Mouse (Mus musculus) MEL (cell line): ENCODE results near the gene Fbxo4. TPM values are rescaled to one million over a fixed set of nuclear protein-coding genes. Genes with fewer than 3 reads are reported as not detected.

ENCODE experiments used
- DNase-seq: peaks from one replicate; pipeline ENCODE4 v3.0.0; 2011; ENCODE audit warnings: low read depth, low spot score
- H3K27ac ChIP-seq: 2 replicates; pipeline ENCODE4 v1.5.1; 2012; ENCODE audit warnings: low read depth, mild to moderate bottlenecking, control low read depth, low read length, moderate library complexity; ENCODE audit not compliant: control insufficient read depth
- H3K27me3 ChIP-seq, 2 experiments: fragments of 150-350 bp in 1 of 2; sonication (generic) in 1 of 2; 2 replicates each; pipeline ENCODE4 v1.6.1; 2012; ENCODE audit warnings: low read length in 2 of 2, mild to moderate bottlenecking in 2 of 2, improper control_type of control experiment in 1 of 2, moderate library complexity in 1 of 2; ENCODE audit not compliant: insufficient read depth in 2 of 2, control insufficient read depth in 1 of 2
- H3K36me3 ChIP-seq, 2 experiments: 2 replicates each; pipeline ENCODE4 v1.6.1; 2012 to 2014; ENCODE audit warnings: low read length in 2 of 2, improper control_type of control experiment in 1 of 2, inconsistent platforms in 1 of 2, mild to moderate bottlenecking in 1 of 2; ENCODE audit not compliant: insufficient read depth in 2 of 2, control insufficient read depth in 1 of 2
- H3K4me1 ChIP-seq, 2 experiments: fragments of 150-350 bp in 1 of 2; sonication (generic) in 1 of 2; 2 replicates each; pipeline ENCODE4 v1.6.1; 2012; ENCODE audit warnings: low read length in 2 of 2, improper control_type of control experiment in 1 of 2, mild to moderate bottlenecking in 1 of 2; ENCODE audit not compliant: insufficient read depth in 2 of 2, control insufficient read depth in 1 of 2
- H3K4me3 ChIP-seq, 2 experiments: fragments of 150-350 bp in 1 of 2; sonication (generic) in 1 of 2; 2 replicates each; pipeline ENCODE4 v1.5.1; 2012; ENCODE audit warnings: low read depth in 2 of 2, low read length in 2 of 2, mild to moderate bottlenecking in 2 of 2, moderate library complexity in 2 of 2, control low read depth in 1 of 2, improper control_type of control experiment in 1 of 2; ENCODE audit not compliant: control insufficient read depth in 1 of 2, insufficient read depth in 1 of 2
- H3K79me2 ChIP-seq: 2 replicates; pipeline ENCODE4 v1.6.1; 2012; ENCODE audit warnings: mild to moderate bottlenecking, low read length, moderate library complexity; ENCODE audit not compliant: control insufficient read depth, poor library complexity, insufficient read depth
- H3K9ac ChIP-seq: 2 replicates; pipeline ENCODE4 v1.6.1; 2012; ENCODE audit warnings: low read depth, mild to moderate bottlenecking, control low read depth, low read length, moderate library complexity; ENCODE audit not compliant: control insufficient read depth, poor library complexity, severe bottlenecking
- H3K9me3 ChIP-seq: fragments of 150-350 bp; sonication (generic); replicated peaks from 2 replicates; pipeline ENCODE4 v1.6.1; 2012; ENCODE audit warnings: mild to moderate bottlenecking, low read length, improper control_type of control experiment, moderate library complexity; ENCODE audit not compliant: insufficient read depth
- CTCF ChIP-seq, 3 experiments: IDR thresholded peaks in 2 of 3; conservative IDR thresholded peaks in 1 of 3; 2 replicates each; pipeline ENCODE4 v1.5.1; 2011 to 2012; ENCODE audit warnings: low read length in 3 of 3, low read depth in 2 of 3, mild to moderate bottlenecking in 2 of 3, improper control_type of control experiment in 1 of 3, inconsistent platforms in 1 of 3, mixed read lengths in 1 of 3, moderate library complexity in 1 of 3; ENCODE audit not compliant: control insufficient read depth in 1 of 3, insufficient read depth in 1 of 3, poor library complexity in 1 of 3, severe bottlenecking in 1 of 3
- E2F4 ChIP-seq: IDR thresholded peaks from 2 replicates; pipeline ENCODE4 v1.6.1; 2011; ENCODE audit warnings: low read depth, low read length, improper control_type of control experiment, borderline replicate concordance
- EP300 ChIP-seq, 2 experiments: IDR thresholded peaks; 2 replicates each; pipeline ENCODE4 v1.6.1; 2011; ENCODE audit warnings: improper control_type of control experiment in 2 of 2, low read length in 2 of 2, low read depth in 1 of 2, mild to moderate bottlenecking in 1 of 2
- GATA1 ChIP-seq: IDR thresholded peaks from 2 replicates; pipeline ENCODE4 v1.6.1; 2011; ENCODE audit warnings: low read depth, low read length, improper control_type of control experiment
- JUND ChIP-seq: IDR thresholded peaks from 2 replicates; pipeline ENCODE4 v1.6.1; 2011; ENCODE audit warnings: low read depth, mild to moderate bottlenecking, improper control_type of control experiment, low read length
- KAT2A ChIP-seq: conservative IDR thresholded peaks from 2 replicates; pipeline ENCODE4 v1.6.1; 2012; ENCODE audit warnings: low read depth, low read length, improper control_type of control experiment, inconsistent platforms
- MAX ChIP-seq: IDR thresholded peaks from 2 replicates; pipeline ENCODE4 v1.6.1; 2011; ENCODE audit warnings: low read length, improper control_type of control experiment
- MEF2A ChIP-seq: IDR thresholded peaks from 2 replicates; pipeline ENCODE4 v1.6.1; 2014; ENCODE audit warnings: low read depth, mild to moderate bottlenecking, inconsistent platforms, low read length, improper control_type of control experiment; ENCODE audit not compliant: poor library complexity, insufficient replicate concordance, severe bottlenecking; ENCODE audit errors: extremely low read depth
- SIN3A ChIP-seq: IDR thresholded peaks from 2 replicates; pipeline ENCODE4 v1.6.1; 2012; ENCODE audit warnings: low read length, improper control_type of control experiment, inconsistent platforms
- SMC3 ChIP-seq: IDR thresholded peaks from 2 replicates; pipeline ENCODE4 v1.6.1; 2011; ENCODE audit warnings: low read depth, low read length, improper control_type of control experiment
- TAL1 ChIP-seq: IDR thresholded peaks from 2 replicates; pipeline ENCODE4 v1.6.1; 2012; ENCODE audit warnings: mild to moderate bottlenecking, inconsistent platforms, low read length, moderate library complexity, mixed read lengths
- UBTF ChIP-seq: IDR thresholded peaks from 2 replicates; pipeline ENCODE4 v1.6.1; 2012; ENCODE audit warnings: low read depth, mild to moderate bottlenecking, inconsistent platforms, low read length, improper control_type of control experiment, moderate library complexity, borderline replicate concordance; ENCODE audit not compliant: insufficient read depth
- USF1 ChIP-seq: IDR thresholded peaks from 2 replicates; pipeline ENCODE4 v1.6.1; 2014; ENCODE audit warnings: low read depth, mild to moderate bottlenecking, inconsistent platforms, low read length, improper control_type of control experiment, moderate library complexity
- ZC3H11A ChIP-seq: IDR thresholded peaks from 2 replicates; pipeline ENCODE4 v1.6.1; 2012; ENCODE audit warnings: low read depth, mild to moderate bottlenecking, inconsistent platforms, low read length, improper control_type of control experiment
- ZKSCAN1 ChIP-seq: IDR thresholded peaks from 2 replicates; pipeline ENCODE4 v1.6.1; 2012; ENCODE audit warnings: low read depth, mild to moderate bottlenecking, inconsistent platforms, low read length, improper control_type of control experiment, moderate library complexity
- ZNF384 ChIP-seq: IDR thresholded peaks from 2 replicates; pipeline ENCODE4 v1.6.1; 2012; ENCODE audit warnings: low read depth, mild to moderate bottlenecking, inconsistent platforms, low read length, improper control_type of control experiment
- polyA plus RNA-seq, 2 experiments: library from polyadenylated mRNA; stranded (reverse) in 1 of 2; unstranded in 1 of 2; fragments of >175 nt in 1 of 2; fragments of >200 nt in 1 of 2; gene quantifications; 2 replicates each; pipeline versions ENCODE4 v1.2.1 to v1.2.4; 2012; ENCODE audit warnings: low replicate concordance in 2 of 2, low read depth in 1 of 2; ENCODE audit not compliant: insufficient read length in 2 of 2, insufficient read depth in 1 of 2, missing spikeins in 1 of 2
- total RNA-seq: library from RNA; depleted of rRNA; stranded (reverse); fragments of 300-350 nt; gene quantifications from 2 replicates; pipeline ENCODE4 v1.2.3, GENCODE M21; 2012

Gene Fbxo4
- total and polyA plus RNA-seq, 3 experiments = 7.4 to 8.0 TPM; not detected in 1

- DNase-seq = no peak
- Histone ChIP-seq H3K27ac (no peak overlapping the region), H3K79me2 (no peaks in the 10 kb centered on the region), H3K36me3 (no peaks in the 10 kb centered on the region; a peak in 1 of 4 replicates), H3K4me3 (no peak overlapping the region), H3K9me3 (no peaks in the 10 kb centered on the region), H3K27me3 (no peaks in the 10 kb centered on the region), H3K4me1 (no peaks in the 10 kb centered on the region), H3K9ac (no peak overlapping the region)
- no peak for TF ChIP-seq MEF2A
- no peak for TF ChIP-seq ZKSCAN1
- no peak for TF ChIP-seq ZC3H11A
- no peak for TF ChIP-seq SMC3
- no peak for TF ChIP-seq E2F4
- TF ChIP-seq UBTF = no peak
- no peak for TF ChIP-seq KAT2A
- TF ChIP-seq JUND = no peak
- TF ChIP-seq EP300 (IDR thresholded peaks at IDR 0.05; ENCODE audit: low read depth in 1 of 2, low read length in 2 of 2) = no peak
- TF ChIP-seq GATA1 = no peak
Observed at GRCm38 (mm10) chr15:3973300-3973699, 6.1 kb downstream of the Fbxo4 start.

- 0 out of 2 replicates have a peak, but pooled peaks have one; percentile 8 for TF ChIP-seq ZNF384
- TF ChIP-seq USF1 = no peak
- H3K27me3 ChIP-seq = no peaks in the 10 kb centered on the region
Observed at GRCm38 (mm10) chr15:3970193-3970592, 9.2 kb downstream of the Fbxo4 start.

GRCm38 (mm10) chr15:3969743-3970142 lies 9.6 kb downstream of the Fbxo4 start:
- H3K79me2 ChIP-seq = no peaks in the 10 kb centered on the region
- H3K4me1 ChIP-seq = no peaks in the 10 kb centered on the region
- no peak overlapping the region for H3K9ac ChIP-seq
- TF ChIP-seq CTCF (IDR thresholded peaks at IDR 0.05 in 2 of 3, conservative IDR thresholded peaks at IDR 0.05 in 1 of 3; ENCODE audit: control insufficient read depth in 1 of 3, insufficient read depth in 1 of 3, low read depth in 2 of 3, low read length in 3 of 3, poor library complexity in 1 of 3, severe bottlenecking in 1 of 3) (no peak), GATA1 (no peak), TAL1 (no peak), ZC3H11A (no peak), MAX (no peak), EP300 (IDR thresholded peaks at IDR 0.05; ENCODE audit: low read depth in 1 of 2, low read length in 2 of 2) (no peak), SIN3A (no peak)
- no peaks in the 10 kb centered on the region for H3K9me3 ChIP-seq
- DNase-seq = no peak
- H3K27ac ChIP-seq = no peak overlapping the region
- no peaks in the 10 kb centered on the region for H3K27me3 ChIP-seq
- no peaks in the 10 kb centered on the region; a peak in 1 of 4 replicates for H3K36me3 ChIP-seq
- H3K4me3 ChIP-seq = no peak overlapping the region

More at GRCm38 (mm10) chr15:3970193-3970592, 9.2 kb downstream of the Fbxo4 start:
- no peaks in the 10 kb centered on the region for H3K9me3 ChIP-seq
- H3K27ac ChIP-seq = no peak overlapping the region
- no peak overlapping the region for H3K4me3 ChIP-seq
- no peaks in the 10 kb centered on the region for H3K79me2 ChIP-seq
- H3K4me1 ChIP-seq = no peaks in the 10 kb centered on the region
- no peaks in the 10 kb centered on the region; a peak in 1 of 4 replicates for H3K36me3 ChIP-seq
- H3K9ac ChIP-seq = no peak overlapping the region
- DNase-seq = no peak
